Mouse (Mus musculus) ovary, adult 18-20 months (tissue): Measurements from ENCODE around the gene Nrxn3.

Source experiments
- DNase-seq: peaks from one replicate; pipeline ENCODE4 v3.0.0; 2022; ENCODE audit warnings: low spot score, mixed read lengths

Gene Nrxn3

DNA sequence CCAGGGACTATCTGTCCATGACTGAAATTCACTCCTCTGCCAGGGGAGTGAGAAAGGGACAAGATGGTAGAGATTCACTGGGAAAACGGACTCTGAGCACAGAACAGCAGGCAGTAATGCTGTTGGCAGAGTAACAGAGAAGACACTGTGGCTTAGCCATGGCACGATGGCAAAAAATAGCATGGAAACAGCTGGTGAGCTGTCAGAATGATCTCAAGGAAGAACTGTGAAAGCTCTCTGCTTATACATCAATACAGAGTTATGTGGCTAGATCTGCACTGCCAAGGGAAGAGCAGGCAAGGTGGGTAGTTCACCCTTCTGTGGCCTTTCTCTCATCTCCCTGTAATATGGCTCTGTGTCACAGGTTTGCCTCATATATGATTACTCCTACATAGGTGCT is 1419.3 kb downstream of the Nrxn3 start:
- DNase-seq = no peak

DNA sequence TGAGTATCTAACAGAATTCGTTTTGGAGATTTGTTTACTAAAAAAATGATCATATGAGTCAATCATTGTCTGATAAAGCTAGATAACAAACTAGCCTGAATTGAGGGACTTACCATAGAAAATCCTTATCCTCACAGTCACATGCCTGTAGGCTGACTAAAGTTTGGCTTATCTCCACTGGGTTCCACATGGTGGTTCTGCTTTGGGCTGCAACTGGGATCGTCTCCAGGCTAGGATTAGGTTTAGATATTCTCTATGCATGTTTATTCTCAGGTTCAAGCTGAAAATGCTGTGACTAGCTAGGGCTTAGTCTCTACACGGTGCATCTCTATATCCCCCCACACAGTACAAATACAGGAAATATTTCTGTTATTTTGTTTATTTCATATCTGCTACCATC is 1421.6 kb downstream of the Nrxn3 start:
- DNase-seq = no peak

DNA sequence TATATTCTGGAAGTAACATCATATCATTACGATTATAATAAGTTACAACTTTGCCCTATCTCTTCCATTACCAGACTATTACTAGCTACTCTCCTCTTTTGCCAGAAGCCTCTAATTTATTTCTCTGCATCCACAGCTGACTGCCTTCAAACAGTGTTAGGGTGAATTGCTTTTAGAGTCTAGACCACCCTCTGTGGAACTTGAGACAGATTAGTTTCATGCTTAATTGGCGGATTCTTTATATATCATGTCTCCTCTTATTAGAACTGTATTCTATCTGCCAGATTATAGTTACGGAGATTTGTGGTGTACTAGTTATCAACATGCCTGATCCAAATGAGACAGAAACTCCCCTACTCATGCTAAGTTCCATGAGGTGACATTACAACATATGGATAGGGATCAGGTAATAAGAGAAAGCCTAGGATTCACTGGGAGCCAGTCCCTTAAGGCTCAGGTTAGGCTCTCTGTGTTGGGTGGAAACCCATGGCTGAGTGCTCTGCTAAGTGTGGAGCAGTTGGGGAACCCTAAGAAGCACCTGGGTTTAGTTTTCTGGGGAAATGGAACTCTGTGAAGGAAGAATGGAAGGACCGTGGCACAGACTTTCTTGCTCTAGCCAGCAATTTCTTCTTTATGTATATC is 1435.6 kb downstream of the Nrxn3 start:
- no peak for DNase-seq

DNA sequence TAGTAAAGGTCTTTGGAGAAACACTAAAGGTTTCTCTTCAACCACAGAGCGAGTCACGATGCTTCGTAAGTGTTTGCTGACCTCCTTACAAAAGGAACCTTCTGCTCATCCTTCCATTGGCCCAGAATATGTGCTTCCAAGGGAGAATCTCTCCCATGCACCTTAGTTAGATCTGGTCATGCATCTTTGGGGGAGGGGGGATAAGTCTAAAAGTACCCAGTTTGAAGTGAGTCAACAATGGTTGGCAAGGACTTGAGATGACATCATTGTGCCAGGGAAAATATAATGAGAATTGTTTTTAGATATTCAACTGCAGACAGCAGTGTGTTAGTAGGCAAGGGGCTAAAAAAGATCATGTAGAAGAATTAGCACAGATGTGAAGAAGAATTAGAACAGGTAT is 1437.2 kb downstream of the Nrxn3 start:
- no peak for DNase-seq

DNA sequence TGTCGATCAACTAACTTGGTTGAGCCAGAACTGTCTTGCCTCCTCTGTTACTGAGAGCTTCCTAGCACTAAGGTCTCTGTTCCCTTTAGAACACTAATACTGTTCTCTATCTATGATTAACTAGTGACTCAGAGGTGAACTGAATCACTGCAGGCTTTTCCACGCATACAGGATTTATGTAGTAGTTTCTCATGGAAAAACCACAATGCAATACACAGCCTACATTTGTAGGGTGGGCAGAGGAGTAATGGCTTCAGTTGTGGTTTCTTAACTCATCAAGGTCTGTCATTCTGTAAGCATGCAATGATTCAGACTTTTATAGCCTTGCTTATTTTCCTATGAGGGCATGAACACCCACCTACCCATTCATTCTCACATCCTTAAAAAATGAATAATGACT is 1443.4 kb downstream of the Nrxn3 start:
- DNase-seq = no peak

DNA sequence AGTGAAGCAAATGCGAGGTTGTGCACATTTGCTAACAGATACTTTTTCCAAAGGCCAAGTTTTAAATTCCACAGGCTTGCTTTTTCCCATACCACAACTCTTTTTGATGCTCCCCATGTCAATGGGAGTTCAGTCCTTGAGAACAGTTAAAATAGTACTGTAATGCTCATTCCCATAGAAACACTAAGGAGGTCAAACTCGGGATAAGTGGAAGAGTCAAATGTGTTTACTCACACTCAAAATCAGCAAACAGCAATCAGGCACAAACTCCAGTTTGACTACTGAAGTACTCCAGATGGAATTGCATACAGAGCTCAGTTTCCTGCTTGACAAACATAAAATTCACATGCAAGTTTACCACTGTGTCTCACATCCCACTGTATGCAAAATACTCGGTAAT is 1458.9 kb downstream of the Nrxn3 start:
- DNase-seq = no peak

DNA sequence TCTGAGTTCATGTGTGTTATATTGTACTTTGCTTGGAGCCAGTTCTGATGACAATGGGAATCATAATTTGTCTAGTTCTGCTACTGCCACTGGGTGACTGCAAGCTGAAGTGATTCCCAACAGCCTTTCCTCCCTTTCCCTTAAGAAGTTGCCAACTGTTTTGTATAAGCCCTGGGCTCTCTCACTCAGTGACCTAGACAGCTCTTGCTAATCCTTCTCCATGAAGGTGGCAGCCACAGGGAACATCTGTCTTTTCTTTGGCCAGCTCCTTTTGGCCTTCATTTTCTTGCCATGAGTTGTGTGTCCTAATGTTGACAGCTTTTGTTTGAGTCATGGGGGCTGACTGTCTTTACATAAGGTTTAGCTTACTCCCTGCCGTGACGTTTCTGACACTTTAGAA is 1460.3 kb downstream of the Nrxn3 start:
- DNase-seq = no peak

DNA sequence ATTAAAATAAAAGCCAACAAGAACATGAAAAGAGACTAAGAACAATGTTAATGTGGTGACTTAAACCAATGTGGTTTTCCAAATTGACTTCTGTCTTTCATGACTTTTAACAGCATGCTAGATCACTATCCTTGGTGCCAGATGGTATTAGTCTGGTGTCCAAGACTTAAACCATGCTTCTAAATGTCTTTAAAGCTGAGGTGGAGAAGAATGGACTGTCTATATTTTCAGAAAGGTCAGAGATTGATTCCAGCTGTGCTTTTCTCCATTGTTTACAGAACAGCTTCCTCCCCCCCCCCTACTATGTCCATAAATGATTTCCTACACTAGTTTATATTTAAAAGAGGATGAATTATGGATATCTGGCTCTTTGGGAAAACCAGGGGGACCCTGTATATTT is 1473.5 kb downstream of the Nrxn3 start:
- DNase-seq = no peak

DNA sequence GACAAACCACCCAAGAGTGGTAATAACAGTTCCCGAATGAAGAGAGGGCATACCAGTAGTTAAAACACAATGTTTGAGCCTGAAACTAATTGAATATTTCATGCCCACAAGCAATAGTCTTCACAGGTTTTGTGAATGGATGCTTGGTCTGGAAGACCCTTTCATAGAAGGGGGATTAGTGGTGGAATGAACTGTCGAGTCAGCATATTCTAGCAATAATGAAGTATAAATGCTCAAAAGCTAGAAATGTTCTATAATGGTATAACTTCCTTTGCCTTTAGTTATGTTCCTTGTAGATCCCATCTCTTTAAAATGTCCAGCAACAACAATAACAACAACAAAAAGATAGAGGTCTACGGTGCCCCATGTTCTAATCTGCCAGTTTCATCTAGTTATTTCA is 1475.3 kb downstream of the Nrxn3 start:
- DNase-seq = no peak

DNA sequence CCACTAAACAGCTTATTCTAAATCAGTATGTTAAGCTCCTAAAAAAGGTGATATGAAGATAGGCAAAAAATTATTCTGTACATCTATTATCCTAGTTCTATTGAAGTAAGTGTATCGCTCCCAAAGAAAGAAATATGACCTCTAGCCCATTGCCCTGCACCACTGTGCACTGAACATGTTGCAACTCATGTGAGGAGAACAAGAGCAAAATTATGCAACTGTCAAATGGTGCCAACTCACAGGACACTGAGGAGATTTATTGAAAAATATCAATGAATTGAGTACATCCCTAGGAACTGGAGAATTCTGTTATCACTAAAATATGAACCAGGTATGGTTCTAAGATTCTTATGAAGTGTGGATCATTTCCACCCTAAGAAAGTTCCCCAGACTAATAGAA is 1479.8 kb downstream of the Nrxn3 start:
- DNase-seq = no peak

DNA sequence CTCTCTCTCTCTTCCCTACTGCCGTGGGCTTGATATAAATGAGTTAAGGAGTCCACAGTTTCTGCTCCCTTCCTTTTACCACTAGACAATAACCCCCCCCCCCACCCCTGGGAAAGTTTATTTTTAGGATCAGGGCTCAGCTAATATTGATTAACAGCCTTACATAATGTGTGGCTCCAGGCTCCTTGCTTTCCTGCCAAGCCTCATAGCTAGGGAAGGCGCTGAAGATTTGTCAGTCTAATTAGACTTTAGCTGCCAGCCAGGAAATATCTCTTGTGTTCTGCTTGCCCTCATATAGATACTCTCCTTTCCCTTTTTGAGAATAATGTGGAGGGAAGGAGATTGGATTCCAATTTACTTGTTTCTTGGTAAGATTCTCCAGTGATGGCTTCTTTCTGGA is 1488.7 kb downstream of the Nrxn3 start:
- no peak for DNase-seq

DNA sequence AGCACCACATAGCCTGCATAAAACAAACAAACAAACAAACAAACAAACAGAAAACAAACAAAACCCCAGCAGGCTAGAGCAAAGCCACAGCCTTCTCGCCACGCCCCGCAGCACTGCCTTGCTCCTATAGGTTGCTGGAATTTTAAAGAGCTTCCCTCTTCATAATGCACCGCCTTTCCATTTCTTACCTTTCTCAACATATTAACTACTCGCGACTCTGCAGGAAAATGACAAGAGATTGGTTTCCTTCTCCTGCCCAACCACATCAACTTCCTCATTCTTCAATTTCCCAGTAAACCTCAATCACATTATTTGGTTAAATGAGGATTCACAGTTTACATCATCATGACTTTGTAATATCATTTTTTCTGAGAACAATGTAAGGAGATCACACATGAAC is 1494.4 kb downstream of the Nrxn3 start:
- no peak for DNase-seq

DNA sequence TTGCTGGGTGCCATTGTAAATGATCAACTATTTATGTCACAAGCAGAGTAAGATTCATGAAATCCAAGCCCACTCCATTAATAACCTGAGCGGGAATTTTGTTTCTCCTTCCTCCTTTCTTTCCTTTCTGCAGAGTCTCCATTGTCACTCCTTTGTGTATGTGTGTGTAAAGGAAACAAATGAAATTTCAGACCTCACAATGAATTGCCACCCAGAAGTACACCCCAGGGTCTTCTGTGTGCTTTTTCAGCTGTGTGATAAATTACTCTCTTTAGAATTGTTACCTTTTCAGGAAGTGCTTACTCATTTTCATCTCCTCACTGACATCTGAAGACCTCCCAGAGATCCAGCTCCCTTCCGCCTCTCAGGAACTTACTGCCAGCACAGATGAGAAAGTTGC is 1506.4 kb downstream of the Nrxn3 start:
- DNase-seq = no peak

DNA sequence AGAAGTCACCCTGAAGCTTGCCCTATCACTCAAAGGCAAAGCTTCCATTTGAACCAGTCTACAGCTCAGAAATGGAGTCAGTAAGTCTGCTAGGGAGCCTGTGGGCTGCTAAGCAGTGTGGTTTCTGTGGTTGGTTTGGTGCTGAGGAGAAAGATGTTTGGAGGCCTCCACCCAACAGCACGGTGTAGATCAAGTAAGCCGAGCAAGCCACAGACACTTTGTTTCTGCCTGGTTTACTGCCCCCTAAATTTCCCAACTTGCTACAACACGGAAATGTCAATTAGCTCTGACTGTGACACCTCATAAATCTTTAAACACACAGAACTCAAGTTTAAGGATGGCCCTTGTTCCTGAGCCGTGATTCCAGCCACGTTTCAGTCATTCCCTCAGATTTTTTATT is 1513.4 kb downstream of the Nrxn3 start:
- DNase-seq = no peak

DNA sequence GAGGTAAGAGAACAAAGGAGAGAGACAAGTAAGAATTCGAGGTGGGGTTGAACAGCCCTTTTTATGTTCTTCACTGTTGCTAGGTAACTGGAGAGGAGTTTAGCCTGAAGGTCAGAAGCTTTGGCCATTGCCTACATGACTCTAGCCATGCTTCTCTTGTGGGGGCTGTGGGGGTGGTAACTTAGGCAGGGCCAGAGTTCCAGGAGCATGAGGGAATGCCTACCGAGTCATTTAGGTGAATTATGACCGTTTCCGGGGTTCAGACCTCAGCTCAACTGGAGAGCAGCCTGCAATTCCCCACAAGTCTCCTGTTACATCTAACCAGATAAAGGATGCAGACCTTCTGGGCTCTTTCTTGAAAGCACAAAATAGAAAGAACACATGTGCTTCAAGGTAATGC is 1537.6 kb downstream of the Nrxn3 start:
- no peak for DNase-seq

DNA sequence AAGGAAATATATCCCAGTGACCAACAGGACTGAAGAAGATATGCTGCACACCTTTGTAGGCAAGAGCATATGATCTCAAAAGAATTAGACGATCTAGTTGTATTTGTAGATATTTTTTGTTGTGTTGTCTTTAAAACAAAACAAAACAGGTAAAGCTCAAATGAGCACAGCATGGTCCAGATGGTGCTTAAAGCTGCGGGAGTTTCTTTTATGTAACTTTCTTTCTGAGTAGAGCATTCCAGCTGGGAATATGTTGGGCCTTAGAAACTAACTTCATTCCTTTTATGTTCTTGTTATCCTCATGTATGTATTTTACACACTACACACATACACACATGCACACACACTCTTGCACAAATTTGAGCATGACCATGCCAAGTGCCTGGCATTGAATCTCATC is 1545.4 kb downstream of the Nrxn3 start:
- DNase-seq = no peak

DNA sequence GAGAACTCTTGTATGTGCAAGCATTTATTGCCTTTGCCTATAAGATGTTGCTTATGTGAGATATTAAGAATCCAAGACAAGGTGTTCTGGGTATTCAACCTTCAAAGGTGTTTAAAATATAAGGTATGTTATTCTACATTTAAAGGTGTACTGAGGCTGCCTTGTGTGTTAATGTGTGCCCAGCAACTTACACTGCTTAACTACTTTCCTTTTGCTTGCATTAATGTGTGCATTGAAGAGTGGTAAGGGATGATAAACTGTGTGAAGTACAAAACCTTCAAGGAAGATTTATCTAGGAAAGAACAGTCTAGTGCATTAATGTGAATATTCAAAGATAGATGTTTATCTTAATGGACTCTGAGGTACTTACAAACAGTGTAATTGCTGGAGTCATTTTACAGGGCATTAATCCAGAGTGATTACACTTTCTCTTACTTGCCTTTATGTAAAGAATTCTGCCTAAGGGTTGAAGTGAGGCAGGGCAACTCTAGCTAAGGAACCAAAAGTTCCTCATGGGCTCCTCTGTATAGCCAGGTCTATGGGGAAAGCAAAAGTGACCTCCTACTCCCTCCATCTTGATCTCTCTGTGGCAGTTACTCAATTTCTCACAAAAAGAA is 1548.2 kb downstream of the Nrxn3 start:
- DNase-seq = no peak

DNA sequence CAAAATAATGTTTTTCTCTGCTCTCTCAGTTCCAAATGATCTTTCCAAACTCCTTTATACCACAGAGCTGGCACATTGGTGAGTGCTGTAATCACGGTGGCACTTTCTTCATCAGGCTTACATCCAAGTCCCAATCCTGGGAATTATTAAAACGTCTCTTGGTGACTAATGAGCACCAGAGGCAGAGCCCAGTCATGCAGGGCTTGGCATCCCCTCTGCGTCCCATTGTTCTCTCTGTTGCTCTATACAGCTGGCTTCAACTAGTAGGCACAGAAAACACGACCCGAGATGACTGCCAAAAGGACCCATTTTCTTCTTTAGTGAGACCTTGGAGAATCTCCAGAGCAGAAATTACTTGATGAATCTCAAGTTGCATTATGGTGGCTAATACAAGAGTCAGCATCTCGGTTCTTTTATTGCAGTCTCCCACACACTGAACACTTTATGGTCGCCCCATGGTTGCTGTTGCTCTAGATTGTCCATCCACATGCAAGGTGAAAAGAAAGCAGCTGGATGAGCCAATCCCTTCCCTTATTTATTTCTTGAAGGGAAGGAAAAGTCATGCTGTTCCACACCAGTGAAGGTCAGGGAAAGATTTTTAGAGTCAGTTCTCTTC is 1552.1 kb downstream of the Nrxn3 start:
- DNase-seq = no peak

DNA sequence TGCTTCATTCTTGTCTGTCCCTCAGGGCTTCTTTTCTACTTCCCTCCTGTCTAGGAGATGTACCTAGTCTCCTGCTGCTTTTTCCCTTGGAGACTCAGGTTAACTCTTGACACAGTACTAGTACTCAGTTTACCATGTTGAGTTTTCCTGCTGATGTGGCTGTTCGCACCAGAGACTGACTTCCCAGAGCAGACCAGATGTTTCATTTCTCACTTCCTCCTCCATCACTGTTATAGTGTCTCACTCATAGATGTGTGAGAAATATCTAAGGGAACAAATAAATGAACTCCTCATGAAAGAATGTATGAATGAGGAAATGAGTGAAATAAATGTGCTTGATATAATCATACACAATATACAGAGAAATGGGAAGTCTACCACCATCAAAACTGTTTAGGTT is 1558.6 kb downstream of the Nrxn3 start:
- DNase-seq = no peak

DNA sequence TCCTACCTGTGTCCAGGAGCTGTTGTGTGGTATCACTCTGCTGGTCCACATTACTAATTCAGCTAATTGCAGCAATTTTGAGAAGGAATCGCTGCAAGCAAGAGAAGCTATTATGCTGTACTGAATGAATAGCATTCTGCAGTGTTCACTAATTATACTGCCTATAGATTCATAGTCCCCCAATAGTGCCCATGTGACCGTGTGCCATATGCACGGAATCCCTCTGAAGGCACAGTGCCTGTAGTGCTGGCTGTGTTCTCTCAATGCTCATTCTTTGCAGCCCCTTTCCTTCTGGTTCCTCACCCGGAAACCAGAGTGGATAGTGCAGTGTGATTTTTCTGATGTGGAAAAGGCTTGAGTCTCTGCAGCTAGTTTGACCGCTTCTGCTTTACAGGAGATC is 1560.3 kb downstream of the Nrxn3 start:
- DNase-seq = no peak

DNA sequence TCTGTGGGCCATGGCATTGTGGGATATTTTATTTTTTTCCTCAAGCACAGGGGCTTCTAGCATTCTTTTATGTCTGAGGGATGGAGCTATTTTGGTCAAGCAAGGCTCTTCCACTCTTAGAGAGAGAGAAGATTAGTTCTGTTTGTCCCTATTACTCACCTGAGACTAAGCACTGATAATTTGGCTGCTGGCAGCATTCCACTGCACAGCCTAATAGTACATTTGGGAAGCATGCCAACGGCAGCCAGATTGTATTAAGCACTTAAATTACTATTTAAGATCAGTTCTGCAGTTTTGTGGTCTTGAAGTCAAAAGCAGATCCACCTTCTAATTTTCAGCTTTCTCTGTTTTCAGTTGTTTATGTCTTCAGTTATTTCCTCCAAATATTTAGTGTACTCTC is 1580.0 kb downstream of the Nrxn3 start:
- no peak for DNase-seq

DNA sequence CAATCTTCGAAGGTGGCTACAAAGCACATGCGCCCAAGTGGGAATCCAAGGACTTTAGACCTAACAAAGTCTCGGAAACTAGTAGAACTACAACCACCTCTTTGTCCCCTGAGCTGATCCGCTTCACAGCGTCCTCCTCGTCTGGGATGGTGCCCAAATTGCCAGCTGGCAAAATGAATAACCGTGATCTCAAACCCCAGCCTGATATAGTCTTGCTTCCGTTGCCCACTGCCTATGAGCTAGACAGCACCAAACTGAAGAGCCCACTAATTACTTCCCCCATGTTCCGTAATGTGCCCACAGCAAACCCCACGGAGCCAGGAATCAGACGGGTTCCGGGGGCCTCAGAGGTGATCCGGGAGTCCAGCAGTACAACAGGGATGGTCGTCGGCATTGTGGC is 1609.1 kb downstream of the Nrxn3 start:
- no peak for DNase-seq

DNA sequence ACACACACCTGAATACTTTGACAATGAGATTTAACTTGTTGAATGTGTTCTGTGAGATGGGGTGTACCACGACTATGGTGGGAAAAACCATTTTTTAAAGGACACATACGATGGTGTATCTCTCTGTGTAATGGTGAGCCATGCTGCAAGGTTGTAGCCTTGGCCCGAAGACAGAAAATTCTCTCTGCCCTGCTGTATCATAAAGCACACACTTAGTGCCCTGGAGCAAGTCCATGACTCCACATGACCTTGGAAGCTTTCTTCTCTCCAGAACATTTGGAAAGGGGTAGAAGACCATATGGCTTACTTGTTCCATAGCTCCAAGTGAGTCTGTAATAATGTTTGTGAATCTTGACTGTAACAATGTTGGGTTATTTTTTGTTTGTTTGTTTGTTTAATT is 1609.8 kb downstream of the Nrxn3 start:
- DNase-seq = no peak
